Comparison of ENCODE assay signal across 9 mouse cellular contexts in genomic region chr19:57003460-57003810, GRCm38 (mm10). TPM values are rescaled to one million over a fixed set of nuclear protein-coding genes. Genes with fewer than 3 reads are reported as not detected.
A peak's percentile ranks its signal among the peaks of the same experiment; 100 is the strongest.
DNase-seq lines count a peak whose midpoint lies in the region; ATAC-seq lines count a peak whose summit lies in the region.
"Had no signal": no experiment of that assay in that cellular context is flagged by ENCODE, and none has a peak within 500 bp of the region (broad histone marks: within the 10 kb centered on the region; RNA-seq: fewer than 3 reads in every experiment).

No protein-coding gene starts in this region.

- no peak overlapping the region for H3K4me2 ChIP-seq in intestine, embryonic 16.5 days (ENCODE audit: low read depth, low read length)
- H3K4me2 ChIP-seq in lung, embryonic 15.5 days = peak overlapping the region; percentile 36; the same call in 1 of the 2 replicates
- H3K4me2 ChIP-seq: embryonic facial prominence, embryonic 13.5 days had no signal

- H3K27ac ChIP-seq in intestine, embryonic 16.5 days (ENCODE audit: low read length) = peak overlapping the region; percentile 60
- H3K27ac ChIP-seq in lung, embryonic 15.5 days = peak overlapping the region; percentile 85
- H3K27ac ChIP-seq: embryonic facial prominence, embryonic 13.5 days had no signal

- 0 out of 2 replicates have a peak, but pooled peaks have one; percentile 6 for ATAC-seq in intestine, embryonic 16.5 days
- peak; percentile 38; the same call in 1 of the 2 replicates for ATAC-seq in lung, embryonic 15.5 days (ENCODE audit: borderline replicate concordance, extremely low read depth, low FRiP score, low TSS enrichment)
- no peak for ATAC-seq in megakaryocyte progenitor cell, adult 5-6 weeks (replicated peaks; ENCODE audit: poor library complexity)
- no peak for ATAC-seq in megakaryocyte, adult 5-6 weeks (ENCODE audit: poor library complexity, severe bottlenecking)

- no peaks in the 10 kb centered on the region for H3K36me3 ChIP-seq in intestine, embryonic 16.5 days (ENCODE audit: control insufficient read depth, insufficient read depth, low read length)
- H3K36me3 ChIP-seq in lung, embryonic 15.5 days = no peaks in the 10 kb centered on the region
- H3K36me3 ChIP-seq: embryonic facial prominence, embryonic 13.5 days had no signal

- H3K9me3 ChIP-seq in intestine, embryonic 16.5 days (ENCODE audit: control insufficient read depth, low read length) = no peaks in the 10 kb centered on the region
- no peaks in the 10 kb centered on the region for H3K9me3 ChIP-seq in lung, embryonic 15.5 days
- H3K9me3 ChIP-seq: embryonic facial prominence, embryonic 13.5 days had no signal

- H3K9ac ChIP-seq in intestine, embryonic 16.5 days (ENCODE audit: low read depth, low read length) = no peak overlapping the region; the same call in 1 of the 2 replicates
- no peak overlapping the region for H3K9ac ChIP-seq in lung, embryonic 15.5 days
- H3K9ac ChIP-seq: embryonic facial prominence, embryonic 13.5 days had no signal

- H3K4me1 ChIP-seq in intestine, embryonic 16.5 days (ENCODE audit: control insufficient read depth, insufficient read depth, low read length) = peaks cover 13% of the 10 kb centered on the region
- H3K4me1 ChIP-seq in lung, embryonic 15.5 days = peaks cover 61% of the 10 kb centered on the region

- H3K4me3 ChIP-seq in intestine, embryonic 16.5 days (ENCODE audit: low read length) = no peak overlapping the region
- H3K4me3 ChIP-seq in lung, embryonic 15.5 days = no peak overlapping the region
- H3K4me3 ChIP-seq: embryonic facial prominence, embryonic 13.5 days had no signal

- 38% methylated on average over 7 of the region's 7 CpGs for WGBS in intestine, embryonic 16.5 days
- WGBS in lung, embryonic 15.5 days = 27% methylated on average over 7 of the region's 7 CpGs

- DNase-seq in heart, postnatal 10 days = peak; percentile 40 to 44
- DNase-seq in heart, adult 8-10 months (ENCODE audit: low spot score) = no peak
- peak; percentile 49 for DNase-seq in brain, embryonic 18.5 days (ENCODE audit: low read depth, low spot score)
- no peak for DNase-seq in embryo, embryonic 11 days

- H3K27me3 ChIP-seq in intestine, embryonic 16.5 days (replicated peaks; ENCODE audit: control insufficient read depth, insufficient read depth, low read length) = peaks cover 5% of the 10 kb centered on the region; the same call in 1 of the 2 replicates
- no peaks in the 10 kb centered on the region for H3K27me3 ChIP-seq in lung, embryonic 15.5 days

- intact Hi-C loops in heart, postnatal 10 days (cut with DNase I) = no loop called here

RNA-seq across cellular contexts. Expression of gene Afap1l2, which starts 4.6 kb away (rescaled TPM):
- total RNA-seq in heart, postnatal 10 days (2021) = 10 to 100 TPM; 11.0 to 13.4 TPM
- total RNA-seq in heart, adult 8-10 months (2022) = 1 to 10 TPM; 2.8 to 4.4 (median 3.5) TPM
- 16.5 and 16.9 TPM in 2 replicates for polyA plus RNA-seq in intestine, embryonic 16.5 days (2015; fragmentation: Nextera tagmentation; extraction: Ambion mirVana)
- 28.4 and 29.7 TPM in 2 replicates for polyA plus RNA-seq in lung, embryonic 15.5 days (2015; fragmentation: Nextera tagmentation; extraction: Ambion mirVana)
- 0.07 TPM in 1 of 2 replicates, not detected in the other for total RNA-seq in megakaryocyte progenitor cell, adult 5-6 weeks (2015)
- total RNA-seq in megakaryocyte progenitor cell, adult 5-6 weeks (2017) = not detected in 2 replicates
- total RNA-seq in megakaryocyte, adult 5-6 weeks (2015) = not detected in 2 replicates
- total RNA-seq in megakaryocyte, adult 5-6 weeks (2017) = not detected in 2 replicates

Comparison
In these comparisons a context has a peak if more than half of its experiments do, and no peak if none do; other contexts are left out.
1. DNase-seq: peak in heart, postnatal 10 days (2 of 2) and brain, embryonic 18.5 days (single experiment); none in heart, adult 8-10 months (single experiment) and embryo, embryonic 11 days (single experiment).
2. ATAC-seq: peak in intestine, embryonic 16.5 days (single experiment) and lung, embryonic 15.5 days (single experiment); none in megakaryocyte progenitor cell, adult 5-6 weeks (single experiment) and megakaryocyte, adult 5-6 weeks (single experiment).